Mouse (Mus musculus) neutrophil, adult 5-6 weeks (primary cell): ENCODE data around the gene Hhat. TPM values are rescaled to one million over a fixed set of nuclear protein-coding genes. Genes with fewer than 3 reads are reported as not detected.

Experiments used
- ATAC-seq: fragments of 151-379, 151-347 bp; 2 replicates; pipeline ENCODE4 v1.8.0; 2017; ENCODE audit warnings: mild to moderate bottlenecking, moderate TSS enrichment; ENCODE audit not compliant: insufficient number of reproducible peaks, poor library complexity, low FRiP score, severe bottlenecking; ENCODE audit errors: extremely low read depth
- total RNA-seq: library from RNA; stranded (forward); fragments of 200-1000 nt; gene quantifications from 2 replicates; pipeline ENCODE4 v1.2.3, GENCODE M21; 2017

Hhat gene
- total RNA-seq, 1 experiment from 2014 or later, result 3.7 TPM

DNA sequence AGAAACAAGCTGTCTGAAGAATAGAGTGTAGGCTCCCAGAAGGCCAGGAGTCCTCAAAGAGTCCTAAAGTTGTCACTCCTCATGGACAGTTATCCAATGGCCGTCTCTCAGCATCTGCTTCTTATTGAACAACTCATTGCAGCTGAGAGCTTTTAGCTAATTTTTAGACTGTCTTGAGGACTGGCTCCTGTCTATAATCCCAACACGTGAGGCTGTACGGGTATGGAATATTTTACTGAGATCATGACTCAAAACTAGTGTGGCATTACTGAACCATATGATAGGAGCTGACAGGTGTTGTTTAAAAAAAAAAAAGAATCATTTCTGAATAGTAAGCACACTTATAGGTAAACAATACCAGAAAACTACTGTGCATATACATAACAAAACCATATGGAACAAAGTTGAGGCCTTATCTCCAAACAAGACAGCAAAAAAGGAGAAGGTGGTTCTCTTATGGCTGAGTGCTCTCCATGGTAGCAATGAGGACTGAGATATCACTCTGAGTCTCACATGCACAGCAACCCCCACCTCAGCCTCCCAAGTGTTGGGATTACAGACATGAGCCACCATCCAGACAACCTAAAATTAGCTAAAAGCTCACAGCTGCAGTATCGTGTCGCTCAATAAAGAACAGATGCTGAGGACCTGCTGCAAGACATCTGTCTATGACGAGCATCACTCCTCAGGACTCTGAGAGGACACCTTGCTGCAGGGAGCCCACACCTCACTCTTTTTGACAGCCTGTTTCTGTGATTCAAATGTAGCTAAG is 21.6 kb downstream of the Hhat start:
- ATAC-seq, result no peak

DNA sequence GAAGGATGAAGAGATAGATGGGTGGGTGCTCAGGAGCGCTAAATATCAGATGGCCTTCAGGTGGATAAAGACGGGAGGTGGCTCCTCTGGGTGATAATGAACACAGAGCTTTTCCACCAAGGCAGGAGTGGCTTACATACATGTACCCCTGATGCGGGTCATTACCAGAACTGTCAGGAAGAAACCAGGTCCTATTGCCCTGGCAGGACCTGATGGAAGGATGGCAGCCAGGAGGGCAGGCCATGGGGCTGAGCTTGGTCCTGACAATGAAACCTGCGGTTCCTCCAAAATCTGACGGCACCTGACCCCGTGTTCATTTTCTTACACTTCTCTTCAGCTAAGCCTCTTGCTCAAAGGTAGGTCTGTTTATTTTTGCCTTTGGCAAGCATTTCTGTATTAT is 24.8 kb downstream of the Hhat start:
- no peak for ATAC-seq

DNA sequence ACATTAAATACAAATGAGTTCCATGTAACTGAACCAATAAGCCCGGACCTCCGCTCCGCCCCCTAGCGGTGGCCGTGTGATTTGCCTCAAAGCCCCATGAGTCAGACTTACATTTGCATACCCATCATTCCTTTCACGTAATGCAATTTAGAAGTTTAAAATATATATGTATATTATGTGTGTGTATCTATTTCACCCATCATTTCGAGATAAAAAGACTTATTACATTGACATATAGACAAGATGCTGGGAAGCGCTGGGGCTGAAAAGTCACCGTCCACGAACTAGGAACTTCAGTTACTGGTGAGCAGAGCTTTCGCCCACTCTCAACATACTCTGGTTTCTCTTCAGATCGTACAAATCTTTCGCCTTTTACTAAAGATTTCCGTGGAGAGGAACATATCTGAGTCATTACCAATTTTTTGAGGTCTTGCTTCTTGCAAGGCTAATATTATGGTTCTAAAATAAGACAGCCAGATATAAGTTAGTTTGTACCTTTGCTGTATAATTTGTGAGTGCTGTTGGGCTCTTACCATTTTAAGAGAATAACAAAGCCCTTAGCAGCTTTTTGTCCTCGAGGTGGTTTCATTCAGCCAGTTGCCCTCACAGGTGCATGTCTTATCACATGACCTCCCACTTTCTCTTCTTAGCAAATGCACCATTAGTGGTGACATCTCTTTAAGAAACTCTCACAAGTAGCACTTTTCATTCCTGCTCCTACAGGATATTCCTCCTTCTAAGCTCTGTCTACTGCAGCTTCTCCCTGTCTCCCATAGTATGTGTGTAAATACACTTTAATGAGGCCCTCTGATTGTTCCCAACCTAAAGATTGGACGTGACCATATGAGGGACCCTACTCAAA is 25.6 kb downstream of the Hhat start:
- peak; percentile 59 for ATAC-seq

DNA sequence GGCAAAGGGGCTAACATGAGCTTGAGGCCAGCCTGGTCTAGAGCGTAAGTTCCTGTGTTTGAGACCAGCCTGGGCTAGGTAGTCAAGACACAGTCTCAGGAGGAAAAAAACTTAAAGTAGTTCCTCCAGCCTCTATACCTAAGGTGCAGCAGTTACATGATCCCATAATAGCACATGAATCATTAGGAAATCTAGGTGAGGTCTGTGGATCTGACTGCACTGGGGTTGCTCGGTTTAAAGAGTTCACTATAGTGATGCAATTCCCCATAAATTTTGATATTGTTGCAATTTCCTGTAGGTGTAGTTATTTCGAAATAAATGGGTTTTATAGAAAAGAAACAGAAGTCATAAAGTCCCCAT is 26.2 kb downstream of the Hhat start:
- no peak for ATAC-seq

DNA sequence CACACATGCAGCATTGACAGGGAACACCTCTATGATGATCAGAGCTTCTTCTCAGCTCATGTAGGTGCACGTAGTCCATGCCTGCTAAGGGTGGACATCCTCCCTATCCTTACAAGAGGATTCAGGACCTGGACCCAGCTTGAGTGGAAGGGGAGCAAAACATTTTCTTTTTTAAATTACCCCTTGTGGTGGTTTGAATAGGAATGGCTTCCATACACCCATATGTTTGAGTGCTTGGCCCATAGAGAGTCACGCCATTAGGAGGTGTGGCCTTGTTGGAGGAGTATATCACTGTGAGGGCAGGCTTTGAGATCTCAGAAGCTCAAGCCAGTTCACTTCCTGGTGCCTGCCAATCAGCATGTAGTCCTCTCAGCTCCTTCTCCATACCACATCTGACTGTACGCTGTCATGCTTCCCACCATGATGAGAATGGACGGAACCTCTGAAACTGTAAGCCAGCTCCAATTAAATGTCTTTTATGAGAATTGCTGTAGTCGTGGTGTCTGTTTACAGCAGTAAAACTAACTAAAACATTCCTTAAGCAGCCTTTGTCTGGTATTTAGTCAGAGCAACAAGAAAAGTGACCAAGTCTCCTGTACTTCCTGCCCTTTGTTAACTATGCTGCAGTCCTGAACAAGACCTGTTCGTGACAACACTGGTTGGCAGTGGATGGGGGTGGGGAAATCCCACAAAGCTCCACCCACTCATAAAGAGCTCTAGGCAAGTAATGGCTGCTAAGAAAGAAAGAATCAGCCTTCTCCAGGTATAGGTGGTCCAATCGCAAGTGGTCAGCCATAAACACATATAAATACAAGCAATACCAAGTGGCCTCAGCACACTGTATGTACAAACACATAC is 28.4 kb downstream of the Hhat start:
- ATAC-seq, result no peak

DNA sequence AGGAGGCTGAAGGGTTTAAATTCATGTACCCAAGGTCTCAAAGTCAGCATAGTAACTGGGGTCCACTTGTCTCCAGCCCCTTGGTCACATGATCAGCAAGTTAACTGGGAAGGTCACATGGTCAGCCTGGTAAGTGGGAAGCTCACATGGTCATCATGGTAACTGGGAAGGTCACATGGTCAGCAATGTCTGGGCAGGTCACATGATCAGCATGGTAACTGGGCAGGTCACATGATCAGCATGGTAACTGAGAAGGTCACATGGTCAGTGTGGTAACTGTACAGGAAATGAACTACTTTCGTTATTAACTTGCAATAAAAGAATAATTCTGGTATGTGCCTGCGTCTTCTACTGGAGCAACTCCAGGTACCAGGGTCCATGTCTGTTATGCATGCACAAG is 29.1 kb downstream of the Hhat start:
- ATAC-seq, result no peak

DNA sequence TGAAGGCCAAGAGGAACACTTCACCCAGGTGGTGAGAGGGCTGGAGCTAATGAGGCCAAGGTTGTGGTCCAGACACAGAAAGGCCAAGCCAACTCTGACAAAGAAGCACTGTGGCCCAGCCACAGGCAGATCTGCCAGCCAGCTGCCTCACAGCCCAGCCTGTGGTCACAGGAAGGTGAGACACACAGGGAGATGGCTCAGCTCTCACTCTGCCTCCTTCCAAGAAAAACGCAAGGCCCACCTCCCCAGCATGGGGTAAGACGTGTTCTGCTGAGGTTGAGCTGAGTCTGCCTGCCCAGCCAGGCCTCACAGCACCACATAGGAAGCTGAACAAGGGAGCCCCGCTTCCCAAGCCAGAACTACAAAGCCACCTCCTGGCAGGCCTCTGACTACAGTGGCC is 34.5 kb downstream of the Hhat start:
- no peak for ATAC-seq

DNA sequence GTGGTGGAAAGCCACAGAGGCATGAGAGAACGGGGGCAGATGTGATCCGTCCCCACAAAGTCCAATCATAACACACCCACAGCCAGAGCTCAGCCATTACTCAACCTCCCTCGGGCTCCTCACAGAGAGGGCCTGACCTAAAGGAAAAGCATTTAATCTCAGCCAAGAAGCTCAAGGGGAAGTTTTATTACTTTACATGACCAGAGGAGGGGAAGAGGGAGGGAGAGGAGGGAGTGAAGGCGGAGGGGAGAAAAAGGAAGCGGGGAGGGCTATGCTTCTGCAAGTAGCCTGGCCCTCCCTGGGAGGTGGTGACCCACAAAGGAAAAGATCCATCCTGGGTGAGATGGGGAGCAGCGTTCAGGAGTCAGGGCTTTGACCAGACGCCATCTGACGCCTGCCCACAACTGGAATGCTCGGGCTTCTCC is 35.0 kb downstream of the Hhat start:
- ATAC-seq, result no peak

DNA sequence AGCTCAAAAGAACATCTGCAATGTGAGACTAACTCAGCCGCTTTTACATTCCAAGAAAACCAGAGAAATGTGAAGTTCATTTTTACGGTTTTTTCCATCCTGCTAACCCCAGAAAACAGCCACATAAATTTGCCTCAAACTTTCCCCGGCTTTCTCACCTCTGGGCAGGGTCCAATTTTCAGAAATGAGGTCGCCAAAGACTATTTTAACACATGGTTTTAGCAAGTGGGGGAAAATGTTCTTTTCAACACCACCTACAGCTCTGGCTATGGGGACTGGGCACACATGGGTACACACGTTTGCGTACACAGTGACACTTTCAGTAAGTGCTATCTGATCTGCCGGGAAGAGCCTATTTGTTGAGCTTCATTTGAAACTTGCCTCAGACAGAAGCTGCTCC is 40.5 kb downstream of the Hhat start:
- no peak for ATAC-seq

DNA sequence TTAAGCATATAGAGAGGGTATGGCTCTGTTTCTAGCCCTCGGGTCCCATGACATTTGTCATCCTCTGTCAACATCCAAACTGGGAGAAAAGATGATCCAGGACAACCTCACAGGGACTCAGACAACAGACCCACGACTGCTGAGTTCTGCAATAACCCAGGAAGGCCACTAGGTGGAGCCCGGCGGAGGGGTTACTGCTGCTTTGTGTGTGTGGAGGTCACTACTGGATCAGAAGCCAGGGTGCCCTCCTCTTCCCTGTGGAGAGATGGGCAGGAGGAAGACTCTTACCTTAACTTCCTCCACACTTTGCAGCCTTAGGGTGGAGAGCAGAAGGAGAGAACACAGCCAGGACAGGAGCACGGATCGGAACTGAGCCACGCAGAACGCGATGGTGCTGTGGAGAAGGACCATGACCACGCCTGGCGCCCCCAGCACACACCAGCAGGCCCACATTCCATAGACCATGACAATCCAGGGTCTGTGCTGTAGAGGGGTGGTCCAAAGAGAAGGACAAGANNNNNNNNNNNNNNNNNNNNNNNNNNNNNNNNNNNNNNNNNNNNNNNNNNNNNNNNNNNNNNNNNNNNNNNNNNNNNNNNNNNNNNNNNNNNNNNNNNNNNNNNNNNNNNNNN is 43.9 kb downstream of the Hhat start:
- ATAC-seq, result peak; percentile 67; the same call in 1 of the 2 replicates

DNA sequence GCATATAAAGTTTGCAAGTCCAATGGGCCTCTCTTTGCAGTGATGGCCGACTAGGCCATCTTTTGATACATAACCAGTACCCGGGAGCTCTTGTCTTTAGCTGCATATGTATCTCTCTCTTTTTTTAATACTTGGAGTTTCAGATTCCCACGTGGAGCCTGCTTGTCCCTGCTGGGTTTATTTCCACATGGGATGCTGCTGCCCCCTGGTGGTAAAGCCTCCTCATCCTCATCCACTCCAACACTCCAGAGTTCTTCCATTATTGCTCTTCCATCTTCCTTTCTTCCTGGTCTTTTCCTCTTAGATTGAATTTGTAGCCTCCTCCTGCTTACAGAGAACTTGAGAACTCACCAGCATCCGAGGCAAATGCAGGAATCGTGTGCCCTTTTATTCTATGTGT is 48.9 kb downstream of the Hhat start:
- ATAC-seq, result no peak

DNA sequence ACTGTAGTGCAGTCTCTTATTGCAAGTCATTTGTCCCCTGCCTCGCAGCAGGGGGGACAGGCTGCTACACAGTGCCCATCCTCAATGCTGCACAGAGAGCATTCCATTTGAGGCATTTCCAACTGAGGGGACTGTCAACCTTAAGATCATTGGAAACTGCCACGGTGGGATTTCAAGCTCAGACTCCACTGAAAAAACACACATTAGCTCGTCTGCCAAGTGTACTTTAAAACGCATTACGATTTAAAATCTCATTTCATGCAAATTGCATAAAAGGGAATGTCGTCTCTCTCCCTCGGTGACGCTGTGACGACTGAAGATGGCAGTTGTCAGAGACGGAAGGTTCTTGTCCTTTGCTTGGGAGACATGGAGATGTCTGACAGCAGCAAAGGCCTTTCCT is 50.9 kb downstream of the Hhat start:
- no peak for ATAC-seq

DNA sequence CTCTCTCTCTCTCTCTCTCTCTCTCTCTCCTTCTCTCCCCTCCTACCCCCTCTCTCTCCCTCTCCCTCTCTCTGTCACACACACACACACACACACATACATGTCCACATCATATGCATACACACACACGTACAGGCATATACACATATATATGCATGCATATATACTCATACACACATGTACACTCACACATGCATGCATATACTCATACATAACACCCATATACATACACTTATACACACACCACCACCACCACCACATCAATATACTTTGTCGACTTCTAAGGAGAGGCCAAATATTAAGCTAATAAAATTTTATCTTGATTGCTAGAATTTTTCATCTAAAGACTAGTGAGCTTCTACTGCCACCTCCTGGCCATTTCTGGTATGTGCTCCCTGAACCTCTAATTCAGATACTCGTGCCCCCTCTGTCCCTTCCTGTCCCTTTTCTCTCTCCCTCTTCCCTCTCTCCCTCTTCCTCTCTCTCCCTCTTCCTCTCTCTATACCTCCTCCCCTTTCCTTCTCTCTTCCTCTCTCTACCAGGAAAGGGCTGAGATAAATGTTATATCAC is 59.2 kb downstream of the Hhat start:
- ATAC-seq, result no peak

DNA sequence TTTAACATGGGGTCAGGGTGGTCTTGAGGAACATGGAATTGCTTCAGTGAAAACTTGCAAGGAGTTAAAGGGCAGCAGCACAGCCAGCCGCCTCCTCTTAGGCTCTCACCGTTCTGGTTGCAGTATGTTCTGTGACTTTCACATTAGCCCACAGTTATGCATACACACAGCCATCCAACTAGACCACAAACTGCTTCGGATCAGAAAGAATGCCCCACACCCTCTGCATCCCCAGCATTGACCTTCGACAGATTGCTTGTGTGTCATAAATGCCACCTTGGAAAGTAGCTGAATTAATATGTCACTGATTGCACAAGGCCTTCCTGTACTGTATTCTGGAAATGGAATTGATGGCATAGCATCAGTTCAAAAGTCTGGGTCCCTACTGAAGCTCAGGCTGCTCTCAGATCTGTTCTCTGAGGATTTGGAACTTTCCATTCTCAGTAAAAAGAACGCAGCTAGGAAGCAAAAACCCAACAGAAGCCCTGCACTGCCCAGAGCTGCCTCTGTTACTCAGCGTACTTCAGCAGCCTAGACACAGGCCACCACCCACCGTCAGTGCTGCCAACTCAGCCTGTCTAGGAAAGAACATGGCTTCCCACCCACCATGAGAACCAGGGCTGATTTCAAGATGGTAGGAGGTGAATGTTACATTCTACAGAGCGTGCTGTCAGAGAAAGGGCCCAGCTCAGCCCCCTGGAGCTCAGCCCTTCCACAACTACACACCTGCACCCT is 70.5 kb downstream of the Hhat start:
- no peak for ATAC-seq

DNA sequence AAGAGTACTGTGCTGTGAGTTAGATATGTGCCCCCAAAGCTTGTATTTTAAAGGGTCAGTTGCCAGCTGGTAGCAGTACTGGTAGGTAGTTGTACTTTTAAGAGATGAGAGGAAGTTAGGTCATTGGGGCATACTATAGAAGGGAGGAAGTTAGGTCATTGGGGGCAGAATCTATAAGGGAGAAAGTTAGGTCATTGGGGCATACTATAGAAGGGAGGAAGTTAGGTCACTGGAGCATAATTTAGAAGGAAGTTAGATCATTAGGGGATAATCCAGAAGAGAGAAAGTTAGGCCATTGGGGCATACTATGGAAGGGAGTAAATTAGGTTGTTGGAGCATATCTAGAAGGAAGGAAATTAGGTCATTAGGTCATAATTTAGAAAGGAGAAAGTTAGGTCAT is 71.9 kb downstream of the Hhat start:
- ATAC-seq, result peak; percentile 54; the same call in 1 of the 2 replicates

DNA sequence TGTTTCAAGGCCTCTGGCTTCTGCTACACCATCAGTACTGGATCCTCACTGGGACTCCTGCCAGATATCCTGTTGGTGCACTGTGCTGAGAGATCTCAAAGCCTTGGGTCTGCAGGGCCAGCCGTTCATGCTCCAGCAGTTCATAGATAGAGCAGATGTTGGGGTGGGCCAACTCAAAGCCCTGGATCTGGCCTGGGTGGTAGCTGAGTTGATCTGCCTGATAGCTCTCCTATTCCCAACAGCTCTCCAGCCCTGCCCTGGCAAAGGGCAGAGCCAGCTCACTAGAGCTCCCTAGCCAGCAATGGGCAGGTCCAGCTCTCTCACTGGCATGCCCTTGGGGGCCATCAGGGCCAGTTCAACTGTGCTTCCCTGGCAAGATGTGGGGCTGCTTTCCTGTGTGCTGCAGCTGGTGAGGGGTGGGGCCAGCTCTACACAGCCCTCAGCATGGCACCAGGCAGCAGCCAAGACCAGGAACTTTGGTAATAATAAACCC is 74.6 kb downstream of the Hhat start:
- no peak for ATAC-seq

DNA sequence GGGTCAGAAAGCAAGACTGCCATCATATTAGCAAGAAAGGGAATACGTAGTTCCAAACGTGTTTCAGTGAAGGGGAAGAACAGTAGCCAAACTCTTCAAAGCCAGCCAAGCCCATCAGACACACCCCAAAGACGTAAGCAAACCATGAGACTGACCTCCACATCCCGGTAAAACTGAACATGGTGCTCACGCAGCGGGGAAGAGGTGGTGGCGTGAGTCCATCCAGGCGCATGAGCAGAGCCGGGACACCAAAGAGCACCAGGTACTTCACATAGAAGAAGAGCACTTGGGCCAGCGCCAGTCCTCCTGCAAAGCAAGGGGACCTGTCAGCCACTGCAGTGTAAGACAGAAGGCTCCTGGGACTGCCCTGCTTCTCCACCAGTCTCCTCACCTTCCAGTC is 77.4 kb downstream of the Hhat start:
- no peak for ATAC-seq

DNA sequence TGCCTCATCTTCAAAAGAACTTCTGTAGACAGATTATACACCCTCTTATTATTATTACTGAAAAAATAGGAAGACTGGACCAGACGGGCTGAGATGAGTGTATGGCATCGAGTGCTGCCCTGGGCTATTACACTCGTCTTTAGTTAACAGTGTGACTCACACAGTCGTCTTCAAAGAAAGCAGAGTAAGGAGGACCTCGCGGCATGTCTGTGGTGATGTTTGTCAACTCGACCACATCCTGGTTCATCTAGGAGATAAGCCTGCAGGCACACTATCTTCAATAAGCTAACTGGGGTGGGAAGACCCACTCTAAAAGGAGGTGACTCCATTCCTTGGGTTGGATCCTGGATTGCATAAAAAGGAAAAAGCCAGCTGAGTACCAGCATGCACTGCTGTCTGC is 78.0 kb downstream of the Hhat start:
- no peak for ATAC-seq
